Mouse (Mus musculus): Measurements from ENCODE around the gene Gpx5. TPM values are rescaled to one million over a fixed set of nuclear protein-coding genes. Genes with fewer than 3 reads are reported as not detected.
A peak's percentile ranks its signal among the peaks of the same experiment; 100 is the strongest.
"Not testable (repeated sequence)": the region's sequence is repeated elsewhere in the genome, so short reads cannot be mapped to it uniquely, and the experiment has no call there.

Gpx5 gene
- total RNA-seq, 2 experiments from 2014 or later: not detected

DNA sequence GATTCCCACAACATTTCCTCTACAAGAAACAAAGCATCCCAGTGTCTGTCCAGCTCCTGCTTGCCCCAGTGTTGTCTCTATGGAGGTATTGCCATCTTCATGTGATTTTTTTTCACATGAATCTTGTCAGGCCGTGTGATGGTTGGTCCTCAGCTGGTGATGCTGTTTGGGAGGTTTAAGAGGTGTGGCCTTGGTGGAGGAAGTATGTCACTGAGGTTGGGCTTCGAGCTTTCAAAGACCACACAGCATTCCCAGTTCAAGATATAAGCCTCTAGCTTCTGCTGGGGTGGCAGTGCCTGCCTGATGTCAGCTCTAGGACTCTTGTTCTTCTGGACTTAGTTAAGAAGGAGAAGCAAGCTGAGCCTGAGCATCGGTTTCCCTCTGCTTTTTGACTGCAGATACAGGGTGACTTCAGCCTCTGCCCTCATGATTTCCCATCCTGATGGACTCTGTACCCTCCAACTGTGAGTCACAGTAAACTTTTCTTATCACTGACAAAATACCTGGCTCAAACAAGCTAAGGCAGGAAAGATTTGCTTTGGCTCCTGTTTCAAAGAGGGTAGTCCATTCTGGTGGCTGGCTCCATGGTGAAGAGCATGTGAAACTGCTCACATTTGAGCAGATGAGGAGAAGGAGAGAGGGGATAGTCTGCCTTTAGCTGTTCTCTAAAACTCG lies 29.6 kb downstream of the Gpx5 start:
- Histone ChIP-seq H3K27ac (no peak overlapping the region), H3K4me3 (no peak overlapping the region)
- no peak for DNase-seq (ENCODE audit: extremely low spot score in 1 of 2, low spot score in 2 of 2)
- TF ChIP-seq CTCF (IDR thresholded peaks at IDR 0.05): no peak
- intact Hi-C loops (cut with DNase I): loop anchor here (5.0 kb wide), 1 partner anchor 61 kb away; no protein-coding TSS in a partner anchor

DNA sequence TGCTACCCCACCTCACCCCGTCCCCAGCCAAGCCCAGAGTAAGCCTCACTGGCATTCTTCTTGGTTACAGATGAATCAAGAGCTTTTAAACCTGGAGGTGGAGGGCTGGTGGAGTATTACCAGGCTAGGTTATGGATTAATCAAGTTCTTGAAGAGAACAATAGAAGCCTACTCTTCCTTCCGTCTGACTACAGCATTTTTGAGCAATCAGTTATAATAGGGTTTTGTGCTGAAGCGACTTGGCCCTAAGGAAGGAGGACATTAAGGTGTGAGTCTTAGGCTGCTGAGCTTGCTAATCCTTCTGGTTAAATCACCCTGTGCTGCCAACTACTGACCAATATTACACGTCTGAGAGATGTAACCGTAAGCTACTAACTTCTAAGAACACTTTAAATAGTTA lies 32.2 kb downstream of the Gpx5 start:
- no peak for TF ChIP-seq CTCF (IDR thresholded peaks at IDR 0.05)
- DNase-seq (ENCODE audit: extremely low spot score in 1 of 2, low spot score in 2 of 2): no peak
- intact Hi-C loops (cut with DNase I): loop anchor here (5.0 kb wide), 1 partner anchor 58 kb away; no protein-coding TSS in a partner anchor
- H3K4me3 ChIP-seq: peak overlapping the region; percentile 58
- H3K27ac ChIP-seq: no peak overlapping the region

DNA sequence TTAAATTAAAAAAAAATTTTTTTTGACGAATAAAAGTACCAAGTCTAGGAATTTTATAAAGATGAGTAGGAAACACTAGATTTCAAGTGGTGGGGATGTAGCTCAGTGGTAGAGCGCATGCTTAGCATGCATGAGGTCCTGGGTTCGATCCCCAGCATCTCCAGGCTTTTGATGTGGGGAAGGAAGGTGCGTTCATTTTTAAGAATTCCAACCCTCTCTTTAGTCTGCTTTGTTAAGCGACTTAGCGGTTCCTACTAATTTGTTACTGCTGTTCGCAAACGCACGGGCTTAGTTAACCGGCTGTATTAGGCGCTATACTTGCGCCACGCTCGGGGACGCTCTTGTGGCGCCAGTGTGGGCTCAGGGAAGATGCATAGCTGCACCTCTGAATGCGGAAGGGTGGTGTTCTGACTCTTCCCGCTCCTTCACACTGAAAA lies 32.8 kb downstream of the Gpx5 start:
- Histone ChIP-seq H3K4me3 (peak overlapping the region; percentile 58), H3K27ac (no peak overlapping the region)
- DNase-seq (ENCODE audit: extremely low spot score in 1 of 2, low spot score in 2 of 2): peak; percentile 66 to 68
- intact Hi-C loops (cut with DNase I): loop anchor here (1.0 to 5.0 kb wide), 3 partner anchors 15 to 57 kb away; no protein-coding TSS in a partner anchor
- TF ChIP-seq CTCF (IDR thresholded peaks at IDR 0.05): no peak

- Histone ChIP-seq H3K27ac (peak overlapping the region; percentile 20), H3K4me3 (peak overlapping the region; percentile 58)
- intact Hi-C loops (cut with DNase I): loop anchor here (1.0 to 2.0 kb wide), 2 partner anchors 16 to 20 kb away; no protein-coding TSS in a partner anchor
- no peak for TF ChIP-seq CTCF (IDR thresholded peaks at IDR 0.05)
- peak in 1 of 2 experiments; percentile 34 for DNase-seq (ENCODE audit: extremely low spot score in 1 of 2, low spot score in 2 of 2)
These were observed 33.3 kb downstream of the Gpx5 start for GRCm38 (mm10) chr13:21259171-21259631.

DNA sequence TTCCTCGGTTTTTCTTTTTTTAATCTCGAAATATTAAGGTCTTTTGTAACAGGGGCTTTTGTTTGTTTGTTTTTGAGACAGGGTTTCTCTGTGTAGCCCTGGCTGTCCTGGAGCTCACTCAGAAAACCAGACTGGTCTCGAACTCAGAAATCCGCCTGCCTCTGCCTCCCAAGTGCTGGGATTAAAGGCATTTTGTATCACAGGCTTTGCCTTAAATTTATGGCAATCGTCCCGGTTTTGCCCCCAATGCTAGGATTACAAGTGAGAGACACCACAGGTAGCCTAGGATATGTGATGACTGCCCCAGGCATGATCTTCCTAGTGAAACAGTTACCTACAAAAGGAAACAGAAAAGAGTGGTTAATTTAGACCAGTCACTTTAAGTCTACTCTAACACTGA lies 34.0 kb downstream of the Gpx5 start:
- TF ChIP-seq CTCF (IDR thresholded peaks at IDR 0.05): no peak
- no peak overlapping the region for H3K27ac ChIP-seq
- intact Hi-C loops (cut with DNase I): loop anchor here (2.0 kb wide), 1 partner anchor 16 kb away; no protein-coding TSS in a partner anchor
- peak overlapping the region; percentile 58 for H3K4me3 ChIP-seq
- no peak for DNase-seq (ENCODE audit: extremely low spot score in 1 of 2, low spot score in 2 of 2)

GRCm38 (mm10) chr13:21253986-21254385 lies 38.5 kb downstream of the Gpx5 start:
- peak; percentile 63 to 65 for DNase-seq (ENCODE audit: extremely low spot score in 1 of 2, low spot score in 2 of 2)
- intact Hi-C loops (cut with DNase I): no loop called here
- H3K27ac ChIP-seq: no peak overlapping the region
- TF ChIP-seq CTCF (IDR thresholded peaks at IDR 0.05): no peak
- peak overlapping the region; percentile 60 for H3K4me3 ChIP-seq

DNA sequence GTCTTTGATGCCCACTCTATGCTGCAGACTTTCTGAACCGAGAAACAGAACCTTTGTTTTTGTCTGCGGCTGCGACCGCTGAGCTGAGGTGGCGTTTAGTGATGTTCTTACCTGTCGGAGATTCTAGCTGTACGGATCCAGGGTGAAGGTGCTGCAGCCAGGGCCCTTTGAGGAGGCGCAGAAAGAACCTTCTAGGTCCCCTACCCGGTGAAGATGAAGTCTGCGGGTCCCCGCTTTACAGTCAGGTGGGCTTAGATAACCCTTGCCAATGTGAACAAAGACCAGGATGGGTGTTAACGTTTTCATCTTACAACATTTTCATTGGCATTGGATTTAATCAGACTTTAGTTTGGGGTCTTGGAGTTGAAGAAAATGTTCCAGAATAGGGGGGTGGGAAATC lies 39.0 kb downstream of the Gpx5 start:
- DNase-seq (ENCODE audit: extremely low spot score in 1 of 2, low spot score in 2 of 2): no peak
- intact Hi-C loops (cut with DNase I): no loop called here
- Histone ChIP-seq H3K27ac (no peak overlapping the region), H3K4me3 (peak overlapping the region; percentile 60)
- no peak for TF ChIP-seq CTCF (IDR thresholded peaks at IDR 0.05)

- peak overlapping the region; percentile 60 for H3K4me3 ChIP-seq
- no peak for DNase-seq (ENCODE audit: extremely low spot score in 1 of 2, low spot score in 2 of 2)
These were observed 39.5 kb downstream of the Gpx5 start for GRCm38 (mm10) chr13:21253040-21253439.

DNA sequence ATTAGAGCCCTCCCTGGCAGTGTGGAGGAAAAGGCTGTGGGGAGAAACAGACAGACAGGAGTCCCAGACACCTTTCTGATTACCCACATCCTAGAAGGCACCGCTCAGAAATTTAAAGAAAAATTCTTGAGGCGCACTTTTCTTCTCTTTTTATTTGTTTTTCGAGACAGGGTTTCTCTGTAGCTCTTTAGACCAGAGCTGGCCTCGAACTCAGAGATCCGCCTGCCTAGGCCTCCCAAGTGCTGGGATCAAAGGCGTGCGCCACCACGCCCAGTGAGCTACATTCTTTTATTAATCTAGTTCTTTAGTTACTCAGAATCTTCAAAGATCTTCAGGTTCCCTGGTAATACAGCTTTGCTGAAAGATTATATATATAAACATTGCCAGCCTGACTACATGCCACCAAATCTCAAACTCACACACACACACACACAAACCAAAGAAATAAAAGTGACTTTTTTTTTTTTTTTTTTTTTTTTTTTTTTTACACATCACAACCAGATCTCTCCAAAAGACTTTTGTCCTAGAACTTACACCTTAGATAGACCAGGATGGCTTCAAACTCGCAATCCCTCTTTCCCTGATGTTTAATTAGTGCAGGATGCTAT lies 42.4 kb downstream of the Gpx5 start:
- Histone ChIP-seq H3K27ac (no peak overlapping the region), H3K4me3 (no peak overlapping the region)
- TF ChIP-seq CTCF (IDR thresholded peaks at IDR 0.05): no peak
- DNase-seq (ENCODE audit: extremely low spot score in 1 of 2, low spot score in 2 of 2): no peak
- intact Hi-C loops (cut with DNase I): no loop called here

More at GRCm38 (mm10) chr13:21253040-21253439, 39.5 kb downstream of the Gpx5 start:
- no peak overlapping the region for H3K27ac ChIP-seq
- TF ChIP-seq CTCF (IDR thresholded peaks at IDR 0.05): no peak
- intact Hi-C loops (cut with DNase I): no loop called here

GRCm38 (mm10) chr13:21249022-21249421 lies 43.5 kb downstream of the Gpx5 start:
- H3K27ac ChIP-seq: no peak overlapping the region
- TF ChIP-seq CTCF (IDR thresholded peaks at IDR 0.05): no peak
- peak; percentile 39 to 43 for DNase-seq (ENCODE audit: extremely low spot score in 1 of 2, low spot score in 2 of 2)
- H3K4me3 ChIP-seq: no peak overlapping the region
- intact Hi-C loops (cut with DNase I): no loop called here

- Histone ChIP-seq H3K4me3 (no peak overlapping the region), H3K27ac (no peak overlapping the region)
- no peak for TF ChIP-seq CTCF (IDR thresholded peaks at IDR 0.05)
- intact Hi-C loops (cut with DNase I): no loop called here
- no peak for DNase-seq (ENCODE audit: extremely low spot score in 1 of 2, low spot score in 2 of 2)
These were observed 46.3 kb downstream of the Gpx5 start for GRCm38 (mm10) chr13:21246276-21246675.

- H3K4me3 ChIP-seq; H3K27ac ChIP-seq; intact Hi-C loops (cut with DNase I); DNase-seq (ENCODE audit: extremely low spot score in 1 of 2, low spot score in 2 of 2): not testable (repeated sequence)
These were observed 47.6 kb downstream of the Gpx5 start for GRCm38 (mm10) chr13:21244967-21245366.
